Mouse (Mus musculus) left cerebral cortex, postnatal 10 days (tissue): ENCODE results near the gene Myo9a. TPM values are rescaled to one million over a fixed set of nuclear protein-coding genes. Genes with fewer than 3 reads are reported as not detected.
"Not testable (repeated sequence)": the region's sequence is repeated elsewhere in the genome, so short reads cannot be mapped to it uniquely, and the experiment has no call there.

Experiments
- DNase-seq, 2 experiments: peaks; one replicate each; pipeline ENCODE4 v3.0.0; 2021 to 2022; ENCODE audit warnings: low spot score in 2 of 2, mixed read lengths in 1 of 2; ENCODE audit errors: extremely low spot score in 1 of 2
- intact Hi-C: fragments of 180-260 bp; cut with DNase I; formaldehyde crosslinking; loops from one replicate; pipeline ENCODE4 v1.15.1; 2025
- total RNA-seq, 2 experiments: library from RNA; stranded (reverse); gene quantifications; 2 replicates each; pipeline ENCODE4 v1.2.3; 2021

Myo9a gene
- total RNA-seq, 2 experiments from 2014 or later, result 71.7 to 75.9 TPM

DNA sequence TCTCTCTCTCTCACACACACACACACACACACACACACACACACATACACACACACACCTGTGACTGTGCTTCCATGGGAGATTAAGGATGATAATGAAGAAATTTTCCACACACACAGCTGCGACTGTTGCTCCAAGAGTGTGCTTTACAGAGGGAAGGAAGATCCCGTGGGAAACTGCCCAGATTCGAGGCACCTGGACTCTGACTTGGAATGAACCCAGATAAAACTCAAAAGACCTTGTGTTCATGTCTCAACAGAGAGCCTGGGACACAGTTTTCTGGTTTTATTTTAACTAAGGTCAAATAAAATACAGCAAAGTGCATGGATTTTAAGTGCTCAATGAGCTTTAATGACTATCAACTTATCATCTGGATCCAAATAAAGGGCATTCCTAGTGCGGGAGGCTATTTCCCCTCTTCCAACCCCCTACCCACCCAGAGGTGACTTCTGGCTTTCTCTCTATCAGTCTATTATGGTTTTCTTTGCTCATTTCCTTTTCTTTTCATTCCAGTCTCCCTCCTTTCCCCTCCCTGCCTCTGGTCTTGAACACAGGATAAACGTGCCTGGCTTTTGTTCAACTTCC, 191.9 kb downstream of the Myo9a start:
- intact Hi-C loops, result no loop called here
- no peak for DNase-seq

DNA sequence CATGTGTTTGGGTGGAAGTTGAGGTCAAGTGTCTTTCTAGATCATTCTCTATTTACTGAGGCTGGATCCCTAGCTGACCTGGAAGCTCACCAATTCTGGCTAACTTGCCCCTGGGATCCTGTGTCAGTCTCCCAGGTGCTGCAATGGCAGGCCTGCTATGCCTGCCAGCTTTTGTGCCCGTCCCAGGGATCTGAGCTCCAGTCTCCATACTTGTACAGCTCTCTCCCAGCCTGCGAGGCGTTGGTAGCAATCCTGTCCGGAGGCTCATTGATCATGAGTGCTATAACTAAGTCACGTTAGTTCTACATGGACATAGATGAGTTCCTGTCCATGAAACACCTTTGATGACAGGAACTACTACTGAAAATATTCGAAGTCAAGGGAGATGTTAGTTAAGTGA, 193.1 kb downstream of the Myo9a start:
- DNase-seq, result no peak
- intact Hi-C loops, result no loop called here

DNA sequence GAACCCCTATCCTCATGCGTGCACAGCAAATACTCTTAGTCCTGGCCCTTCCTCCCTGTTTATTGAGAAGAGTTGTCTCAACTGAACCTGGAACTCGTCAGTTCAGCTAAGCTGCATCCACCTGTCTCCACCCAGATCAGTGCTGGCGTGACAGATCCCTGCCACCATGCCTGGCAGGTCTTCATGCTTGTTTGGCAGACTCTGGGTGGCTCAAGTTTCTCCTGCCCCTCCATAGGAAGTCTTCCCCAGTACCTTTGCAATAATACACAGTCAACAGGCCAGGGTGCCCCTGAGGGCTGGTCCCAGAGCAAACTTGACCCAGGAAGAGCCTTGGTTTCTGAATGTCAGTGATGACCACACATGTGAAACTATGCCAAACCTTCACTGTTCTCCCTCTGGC, 194.5 kb downstream of the Myo9a start:
- DNase-seq, result no peak
- intact Hi-C loops, result no loop called here

DNA sequence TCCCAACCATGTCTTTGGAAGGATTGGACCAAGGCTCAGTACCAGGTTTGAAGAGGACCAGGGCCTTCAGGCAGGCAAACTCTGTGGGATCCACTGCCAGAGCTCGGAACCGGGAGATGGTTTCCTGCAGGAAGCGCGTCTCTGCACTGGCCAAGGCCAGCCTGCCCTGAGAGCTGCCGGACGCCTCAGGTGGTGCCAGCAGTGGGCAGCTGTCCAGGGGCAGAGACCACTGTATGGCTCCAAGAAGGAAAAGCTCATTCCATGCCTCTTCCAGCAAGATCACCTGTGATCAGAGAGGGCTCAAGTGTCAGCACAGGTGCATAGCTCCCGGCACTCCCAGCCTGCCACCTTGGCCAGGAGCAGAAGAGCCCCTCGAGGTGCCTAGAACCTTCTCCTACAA, 196.6 kb downstream of the Myo9a start:
- DNase-seq, result no peak
- intact Hi-C loops, result no loop called here

DNA sequence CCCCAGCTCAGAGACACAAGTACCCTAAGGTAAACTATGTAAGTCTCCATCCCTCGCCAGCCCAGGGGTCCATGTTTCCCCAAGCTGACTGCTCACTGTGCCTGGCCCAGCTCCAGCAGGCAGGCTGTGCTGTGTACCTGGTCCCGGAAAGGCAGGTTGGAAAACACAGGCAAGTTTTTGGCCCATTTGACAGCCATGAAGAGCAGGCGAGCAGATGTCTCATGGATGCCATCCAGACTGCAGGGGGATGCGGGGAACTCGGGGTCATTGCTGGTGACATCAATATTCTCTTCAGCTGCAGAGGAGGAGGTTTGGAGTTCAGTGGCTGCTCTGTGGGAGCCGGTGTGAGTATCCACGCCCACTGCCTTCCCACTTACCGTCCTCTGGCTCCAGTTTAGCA, 197.5 kb downstream of the Myo9a start:
- intact Hi-C loops, result no loop called here
- DNase-seq, result no peak

DNA sequence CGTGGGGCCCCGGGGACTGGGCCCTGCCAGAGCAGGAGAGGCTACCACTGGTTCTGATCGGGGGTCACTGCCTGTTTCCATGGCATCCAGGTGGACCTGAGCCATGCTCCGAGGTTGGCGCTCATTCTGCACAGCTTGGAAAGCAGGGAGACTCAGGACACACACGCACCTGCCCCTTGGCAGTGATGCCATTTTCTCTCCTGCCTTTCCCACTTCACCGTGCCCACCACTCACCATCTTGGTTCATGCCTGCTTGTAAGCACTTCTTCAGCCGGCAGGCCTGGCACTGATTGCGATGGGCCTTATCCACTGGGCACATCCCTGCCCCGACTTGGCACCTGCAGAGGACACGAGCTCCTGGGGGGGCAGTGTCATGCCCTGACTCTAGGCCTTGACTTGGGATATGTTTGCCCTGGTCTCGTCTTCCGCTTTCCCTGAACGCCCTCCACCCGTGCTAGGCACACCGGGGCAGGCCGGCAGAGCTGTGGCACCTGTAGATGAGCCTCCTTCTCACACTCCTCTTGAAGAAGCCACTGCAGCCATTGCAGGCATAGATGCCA, 198.1 kb downstream of the Myo9a start:
- DNase-seq, result no peak
- intact Hi-C loops, result no loop called here

DNA sequence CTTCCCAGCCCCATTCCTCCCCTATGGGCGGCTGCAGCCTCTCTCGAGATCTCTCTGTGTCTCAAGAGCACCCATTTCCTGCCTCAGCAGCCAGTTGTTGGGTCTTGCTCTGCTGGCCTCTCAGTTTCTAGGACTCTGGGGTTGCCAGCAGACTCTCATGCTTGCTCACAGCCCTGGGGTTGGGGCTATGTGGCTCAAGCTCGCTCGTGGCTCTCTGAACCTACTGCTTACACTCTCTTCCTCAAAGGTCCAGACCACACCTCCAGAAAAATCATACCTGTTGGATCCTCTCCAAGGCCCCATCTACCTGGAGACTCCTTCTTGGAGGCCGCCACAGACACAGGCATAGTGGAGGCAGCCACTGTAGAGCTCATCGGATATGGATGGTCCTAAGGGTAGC, 198.8 kb downstream of the Myo9a start:
- DNase-seq, result peak in 1 of 2 experiments; percentile 10

DNA sequence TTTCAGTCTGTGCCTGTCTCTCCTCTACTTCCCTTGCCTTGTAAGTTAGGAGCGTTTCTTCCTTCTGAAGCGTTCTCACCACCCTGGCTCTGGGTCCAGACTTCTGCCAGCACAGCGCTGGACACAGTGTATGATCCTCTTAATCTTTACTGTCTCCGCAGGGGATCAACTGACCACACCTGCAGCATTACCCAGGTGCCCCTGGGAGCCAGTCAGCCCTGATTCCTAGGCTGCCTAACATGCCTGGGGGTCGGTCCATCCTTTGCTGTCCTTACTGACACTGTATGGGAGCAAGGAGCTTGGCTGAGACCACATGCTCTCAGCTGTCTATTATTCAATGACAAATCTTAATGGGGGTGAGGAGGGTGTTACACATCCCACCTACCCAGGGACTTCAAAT, 199.3 kb downstream of the Myo9a start:
- DNase-seq, result peak in 1 of 2 experiments; percentile 12
- intact Hi-C loops, result no loop called here

More for the DNA sequence above, 198.8 kb downstream of the Myo9a start:
- intact Hi-C loops, result no loop called here

DNA sequence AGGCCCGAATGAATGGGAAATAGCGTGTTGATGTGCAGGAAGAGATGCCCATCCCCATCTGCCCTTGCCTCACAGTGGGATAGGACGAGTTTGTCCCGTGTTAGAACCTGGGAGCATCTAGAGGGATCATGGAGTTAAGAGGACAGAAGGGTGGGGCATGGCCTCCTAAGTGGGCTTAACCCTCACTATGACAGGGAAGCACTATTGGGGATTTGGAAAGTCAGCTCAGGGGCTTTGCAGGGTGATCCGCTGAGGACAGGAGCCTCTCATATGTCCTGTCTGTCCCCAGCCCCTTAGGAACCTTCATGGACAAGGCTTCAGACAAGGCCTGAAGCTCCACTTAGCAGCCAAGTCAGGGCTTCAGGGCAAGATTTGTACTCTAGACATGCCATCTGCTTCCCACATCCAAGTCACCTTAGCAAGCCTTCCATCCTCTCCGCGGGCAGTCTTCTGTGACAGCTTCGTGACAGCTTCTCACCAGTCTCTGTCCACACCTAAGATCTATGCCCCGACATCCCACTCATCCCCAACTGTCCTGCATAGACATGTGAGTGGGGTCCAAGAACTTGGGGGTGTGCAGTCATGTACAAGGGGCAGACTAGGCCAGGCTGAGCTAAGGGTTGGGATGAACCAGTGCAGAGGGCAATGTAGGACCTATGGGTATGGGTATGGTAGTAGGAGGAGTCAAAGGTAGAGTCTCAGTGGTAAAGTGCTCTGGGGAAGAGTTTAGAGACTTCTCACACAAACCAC, 200.5 kb downstream of the Myo9a start:
- DNase-seq, result peak in 1 of 2 experiments; percentile 8
- intact Hi-C loops, result no loop called here

DNA sequence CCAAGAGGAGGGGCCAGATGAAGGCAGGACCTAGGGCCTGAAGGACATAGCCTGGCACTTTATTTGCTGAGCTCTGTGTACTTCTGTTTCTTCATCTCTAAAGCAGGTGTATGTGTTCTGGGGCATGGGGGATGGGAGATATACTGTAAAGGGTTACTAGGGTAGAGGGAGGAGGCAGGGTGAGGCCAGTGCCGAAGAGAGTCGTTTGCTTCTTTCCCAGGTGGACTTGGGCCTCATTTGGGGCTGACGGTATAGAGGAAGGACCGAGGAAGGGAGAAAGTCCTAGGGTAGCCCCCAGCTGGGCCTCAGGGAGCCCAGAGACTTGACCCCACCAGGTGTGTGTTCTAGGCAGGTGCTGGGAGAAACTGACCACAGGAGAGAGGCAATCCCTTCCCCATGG, 201.2 kb downstream of the Myo9a start:
- intact Hi-C loops, result no loop called here
- DNase-seq, result no peak

DNA sequence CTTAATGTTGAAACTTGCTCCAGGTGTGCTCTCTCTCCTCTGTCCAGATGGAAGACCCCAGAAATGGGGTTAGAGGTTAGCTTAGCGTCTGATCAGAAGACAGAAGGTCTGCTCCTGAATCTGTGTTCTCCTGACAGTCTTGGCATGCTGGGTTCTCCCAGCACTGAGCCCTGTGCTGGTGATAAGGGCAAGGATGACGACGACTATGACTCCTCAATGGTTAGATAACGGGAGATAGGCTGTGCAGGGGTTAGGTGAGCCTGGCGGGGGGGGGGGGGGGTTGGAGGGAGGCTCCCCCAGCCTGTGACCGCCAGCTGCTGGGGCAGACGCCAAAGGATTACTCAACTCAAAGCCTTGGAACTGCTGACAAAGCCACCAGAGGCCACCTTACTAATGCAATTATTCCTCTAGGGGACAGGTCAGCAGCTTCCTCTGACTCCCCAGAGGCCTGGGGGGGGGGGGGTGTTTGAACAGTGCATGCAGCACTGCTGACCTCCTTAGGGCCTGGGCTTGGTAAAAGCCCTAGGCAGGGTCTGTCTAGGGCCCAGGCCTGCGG, 201.9 kb downstream of the Myo9a start:
- intact Hi-C loops, result no loop called here
- DNase-seq, result peak in 1 of 2 experiments; percentile 19

DNA sequence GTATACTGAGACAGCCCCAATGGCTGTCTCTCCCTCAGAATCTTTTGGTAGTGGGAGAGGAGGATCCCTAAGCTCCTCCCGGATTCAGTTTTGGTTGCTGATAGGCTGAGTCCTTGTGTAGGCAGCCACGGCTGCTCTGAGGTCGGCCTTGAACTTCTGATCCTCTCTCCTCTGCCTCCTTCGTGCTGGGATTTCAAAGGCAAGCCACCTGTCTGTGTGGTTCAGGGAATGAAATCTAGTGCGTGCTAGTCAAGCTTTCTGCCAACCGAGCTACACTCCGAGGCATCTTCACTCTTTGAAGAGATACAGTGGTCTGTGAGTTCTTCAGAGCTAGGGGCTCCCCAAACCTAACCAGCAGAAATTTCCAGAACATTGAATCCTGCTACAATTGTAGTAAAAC, 202.9 kb downstream of the Myo9a start:
- intact Hi-C loops, result no loop called here
- peak in 1 of 2 experiments; percentile 16 for DNase-seq

DNA sequence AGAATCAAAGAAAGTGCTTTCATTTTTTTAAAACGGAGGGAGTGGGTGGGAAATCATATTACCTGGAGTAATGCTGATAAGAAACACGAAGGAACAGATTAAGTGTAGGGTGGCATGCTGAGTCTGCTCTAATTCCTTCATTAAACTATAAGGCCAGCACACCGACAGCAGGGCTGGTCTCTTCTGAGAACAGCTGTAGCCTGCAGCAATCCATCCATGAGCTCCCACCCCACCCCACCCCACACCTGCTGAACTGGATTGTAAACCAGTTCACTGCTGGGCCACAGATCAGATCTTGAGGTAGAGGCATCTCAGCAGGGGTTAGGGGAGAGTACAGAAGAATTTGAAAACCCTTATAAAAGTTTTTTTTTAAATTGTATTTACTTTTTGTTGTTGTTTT, 204.5 kb downstream of the Myo9a start:
- DNase-seq, result peak in 1 of 2 experiments; percentile 1
- intact Hi-C loops, result no loop called here

DNA sequence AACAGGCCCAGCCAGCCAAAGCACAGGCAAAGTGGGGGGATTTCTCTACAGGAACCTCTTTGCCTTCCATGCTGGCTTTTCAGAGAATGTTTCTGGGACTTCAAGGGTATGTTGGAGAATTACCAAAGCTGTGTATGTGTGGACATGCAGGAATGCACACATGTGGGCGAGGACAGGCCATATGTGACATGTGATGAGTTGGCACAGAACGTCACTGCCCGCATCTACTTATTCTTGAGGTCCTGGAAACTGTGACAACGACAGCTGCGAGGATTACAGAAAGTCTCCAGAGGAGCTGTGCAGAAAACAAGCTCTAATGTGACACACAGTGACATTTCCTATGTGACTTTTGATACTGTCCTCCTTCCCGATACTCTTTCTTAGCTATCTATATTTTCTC, 205.0 kb downstream of the Myo9a start:
- intact Hi-C loops, result no loop called here
- peak in 1 of 2 experiments; percentile 14 for DNase-seq

DNA sequence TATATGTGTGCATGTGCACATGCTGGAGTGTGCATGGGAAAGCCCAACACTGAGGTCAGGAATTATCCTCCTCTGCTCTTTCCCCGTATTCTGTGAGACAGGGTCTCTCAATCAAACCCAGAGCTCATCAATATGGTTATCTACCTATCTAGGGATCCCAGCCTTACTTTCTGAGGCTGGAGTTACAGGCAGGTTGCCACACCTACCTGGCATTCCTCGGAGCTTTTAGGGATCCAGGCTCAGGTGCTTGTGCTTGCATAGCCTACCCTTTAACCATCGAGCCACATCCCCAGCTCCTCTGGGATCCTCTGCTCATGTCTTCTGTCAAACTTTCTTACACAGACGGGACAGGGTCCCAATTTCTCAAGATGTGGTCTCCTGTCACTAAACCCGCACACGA, 205.8 kb downstream of the Myo9a start:
- intact Hi-C loops, result no loop called here
- no peak for DNase-seq

DNA sequence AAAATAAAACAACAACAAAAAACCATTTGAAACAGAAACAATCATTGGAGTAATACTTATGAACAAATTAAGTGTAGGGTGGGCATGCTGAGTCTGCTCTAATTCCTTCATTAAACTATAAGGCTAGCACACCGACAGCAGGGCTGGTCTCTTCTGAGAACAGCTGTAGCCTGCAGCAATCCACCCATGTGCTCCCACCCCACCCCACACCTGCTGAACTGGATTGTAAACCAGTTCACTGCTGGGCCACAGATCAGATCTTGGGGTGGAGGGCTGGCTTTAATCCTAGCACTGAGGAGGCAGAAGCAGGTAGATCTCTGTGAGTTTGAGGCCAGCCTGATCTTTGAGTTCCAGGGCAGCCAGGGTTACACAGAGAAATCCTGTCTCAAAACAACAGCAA, 207.4 kb downstream of the Myo9a start:
- DNase-seq, result peak in 1 of 2 experiments; percentile 3
- intact Hi-C loops, result not testable (repeated sequence)

DNA sequence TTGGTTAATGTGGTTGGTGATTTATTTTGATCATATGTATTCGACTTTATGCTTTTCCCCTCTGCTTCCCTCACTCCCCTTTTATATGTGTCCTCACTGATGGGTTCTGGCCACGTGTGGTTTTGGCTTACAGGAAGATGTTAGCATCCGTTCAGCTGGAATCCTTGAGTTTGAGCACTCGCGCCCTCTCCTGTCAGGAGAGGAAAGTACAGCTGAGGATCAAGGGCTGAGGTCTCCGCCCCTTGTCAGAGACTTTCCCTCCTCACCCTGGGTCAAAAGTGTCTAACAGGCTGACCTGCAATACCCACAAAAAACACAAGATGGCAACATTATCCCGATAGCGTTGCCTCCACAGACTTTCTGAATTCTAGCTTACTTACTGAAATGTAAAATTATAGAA, 208.6 kb downstream of the Myo9a start:
- intact Hi-C loops, result no loop called here

DNA sequence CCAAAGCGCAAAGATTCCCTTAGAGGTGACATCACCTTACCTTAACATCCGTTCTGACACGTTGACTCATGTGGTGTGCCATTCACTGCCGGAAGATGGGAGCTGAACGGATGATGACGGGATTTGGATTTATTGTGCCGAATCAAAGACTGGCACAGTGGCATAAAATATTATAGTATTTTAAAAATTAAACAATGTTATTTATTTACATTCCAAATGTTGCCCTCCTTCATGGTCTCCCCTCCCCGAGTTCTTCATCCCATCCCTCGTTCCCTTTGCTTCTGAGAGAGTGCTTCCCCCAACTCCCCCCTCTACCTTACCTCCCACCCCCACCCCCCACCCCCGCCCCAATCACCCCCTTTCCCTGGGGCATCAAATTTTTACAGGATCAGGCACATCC, 209.9 kb downstream of the Myo9a start, which contains the start of gene Nr2e3:
Gene Nr2e3, minus strand, starts transcription at position 101 of the 400 bp plus-strand sequence.
- intact Hi-C loops, result loop anchor here (5.0 to 10.0 kb wide), 2 partner anchors 236 to 277 kb away; no protein-coding TSS in a partner anchor
- DNase-seq, result no peak

More for the DNA sequence above, 208.6 kb downstream of the Myo9a start:
- DNase-seq, result peak; percentile 56 to 83

DNA sequence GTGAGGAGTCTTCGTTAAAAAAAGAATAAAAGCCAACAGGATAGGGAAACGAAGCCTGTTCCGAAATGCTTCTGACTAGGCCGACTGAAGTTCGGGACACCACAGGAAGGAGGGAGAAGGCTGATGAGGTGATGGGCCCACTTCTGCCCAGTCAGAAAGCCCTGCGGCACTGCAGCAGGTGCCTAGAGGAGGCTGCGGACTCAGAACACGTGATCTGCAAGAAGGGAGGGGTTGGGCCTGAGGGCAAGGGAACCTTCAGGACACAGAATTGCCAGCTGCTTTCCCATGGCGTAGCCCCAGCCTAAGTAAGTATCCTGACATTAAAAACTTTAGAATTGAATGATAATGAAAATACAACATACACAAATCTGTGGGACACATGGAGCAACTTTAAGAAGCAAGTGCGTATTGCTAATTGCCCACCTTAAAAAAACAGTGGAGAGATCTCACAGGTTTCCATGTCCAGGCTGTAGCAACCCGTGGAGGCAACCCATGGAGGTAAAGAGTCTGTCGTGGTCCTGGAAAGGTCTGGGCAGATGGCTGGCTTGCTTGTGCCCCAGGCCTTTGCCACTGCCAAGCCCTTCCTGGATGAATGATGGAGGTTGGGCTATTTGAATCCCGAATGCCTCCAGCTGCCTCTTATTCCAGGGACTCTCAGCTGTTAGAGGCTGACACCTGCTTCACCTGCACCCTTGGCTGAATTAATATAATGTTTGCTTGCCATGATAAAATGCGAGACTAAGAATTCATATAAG, 210.7 kb downstream of the Myo9a start:
- intact Hi-C loops, result loop anchor here (5.0 to 10.0 kb wide), 2 partner anchors 237 to 276 kb away; no protein-coding TSS in a partner anchor
- no peak for DNase-seq
